ENCODE assay signal across 11 mouse cellular contexts in genomic region chr5:61546632-61547492, GRCm38 (mm10).
DNase-seq lines count a peak whose midpoint lies in the region; ATAC-seq and TF ChIP-seq lines count a peak whose summit lies in the region.
"Had no signal": no experiment of that assay in that cellular context is flagged by ENCODE, and none has a peak within 500 bp of the region (broad histone marks: within the 10 kb centered on the region; RNA-seq: fewer than 3 reads in every experiment).

No protein-coding gene starts in this region.

- no peaks in the 10 kb centered on the region for H3K9me3 ChIP-seq in midbrain, embryonic 15.5 days
- no peaks in the 10 kb centered on the region for H3K9me3 ChIP-seq in midbrain, embryonic 16.5 days (replicated peaks; ENCODE audit: control insufficient read depth, low read length, poor library complexity, severe bottlenecking)
- H3K9me3 ChIP-seq in hindbrain, postnatal 0 days (ENCODE audit: low read length) = no peaks in the 10 kb centered on the region
- no peaks in the 10 kb centered on the region for H3K9me3 ChIP-seq in liver, embryonic 11.5 days (ENCODE audit: control insufficient read depth, low read length)
- H3K9me3 ChIP-seq: limb, embryonic 13.5 days had no signal

- H3K4me1 ChIP-seq in midbrain, embryonic 15.5 days = no peaks in the 10 kb centered on the region; the same call in 1 of the 2 replicates
- no peaks in the 10 kb centered on the region; the same call in 1 of the 2 replicates for H3K4me1 ChIP-seq in midbrain, embryonic 16.5 days (ENCODE audit: control insufficient read depth, insufficient read depth, low read length)
- H3K4me1 ChIP-seq in hindbrain, postnatal 0 days (ENCODE audit: insufficient read depth, low read length) = no peaks in the 10 kb centered on the region
- H3K4me1 ChIP-seq in liver, embryonic 11.5 days (replicated peaks; ENCODE audit: control insufficient read depth, insufficient read depth, low read length) = no peaks in the 10 kb centered on the region
- H3K4me1 ChIP-seq: limb, embryonic 13.5 days had no signal

- no peaks in the 10 kb centered on the region for H3K27me3 ChIP-seq in midbrain, embryonic 15.5 days (replicated peaks)
- no peaks in the 10 kb centered on the region for H3K27me3 ChIP-seq in midbrain, embryonic 16.5 days (ENCODE audit: control insufficient read depth, insufficient read depth, low read depth, low read length)
- no peaks in the 10 kb centered on the region for H3K27me3 ChIP-seq in hindbrain, postnatal 0 days (ENCODE audit: insufficient read depth, low read length)
- H3K27me3 ChIP-seq in liver, embryonic 11.5 days (replicated peaks; ENCODE audit: control insufficient read depth, insufficient read depth, low read length) = no peaks in the 10 kb centered on the region
- H3K27me3 ChIP-seq: limb, embryonic 13.5 days had no signal

- 65% methylated on average over 5 of the region's 5 CpGs for WGBS in midbrain, embryonic 15.5 days
- 53% methylated on average over 5 of the region's 5 CpGs for WGBS in midbrain, embryonic 16.5 days
- WGBS in hindbrain, postnatal 0 days = 43% methylated on average over 5 of the region's 5 CpGs
- WGBS in liver, embryonic 11.5 days = 70% methylated on average over 5 of the region's 5 CpGs

- no peaks in the 10 kb centered on the region for H3K36me3 ChIP-seq in midbrain, embryonic 15.5 days (replicated peaks)
- H3K36me3 ChIP-seq in midbrain, embryonic 16.5 days (ENCODE audit: control insufficient read depth, insufficient read depth, low read length) = no peaks in the 10 kb centered on the region
- no peaks in the 10 kb centered on the region for H3K36me3 ChIP-seq in hindbrain, postnatal 0 days (ENCODE audit: insufficient read depth, low read length)
- H3K36me3 ChIP-seq in liver, embryonic 11.5 days (ENCODE audit: control insufficient read depth, insufficient read depth, low read length) = no peaks in the 10 kb centered on the region
- H3K36me3 ChIP-seq: limb, embryonic 13.5 days had no signal

- H3K27ac ChIP-seq in midbrain, embryonic 15.5 days = no peak overlapping the region
- H3K27ac ChIP-seq in midbrain, embryonic 16.5 days (ENCODE audit: low read length) = no peak overlapping the region
- H3K27ac ChIP-seq in hindbrain, postnatal 0 days = no peak overlapping the region
- no peak overlapping the region for H3K27ac ChIP-seq in liver, embryonic 11.5 days (ENCODE audit: low read depth, low read length)
- H3K27ac ChIP-seq: limb, embryonic 13.5 days; stomach, postnatal 0 days had no signal

- no peak overlapping the region for H3K4me3 ChIP-seq in midbrain, embryonic 15.5 days
- no peak overlapping the region for H3K4me3 ChIP-seq in midbrain, embryonic 16.5 days (ENCODE audit: low read depth, low read length)
- no peak overlapping the region for H3K4me3 ChIP-seq in hindbrain, postnatal 0 days (ENCODE audit: low read length)
- H3K4me3 ChIP-seq in liver, embryonic 11.5 days (ENCODE audit: low read depth, low read length) = no peak overlapping the region
- H3K4me3 ChIP-seq: limb, embryonic 13.5 days had no signal

- H3K4me2 ChIP-seq in midbrain, embryonic 15.5 days = no peak overlapping the region
- H3K4me2 ChIP-seq in midbrain, embryonic 16.5 days (ENCODE audit: low read length) = no peak overlapping the region
- no peak overlapping the region for H3K4me2 ChIP-seq in hindbrain, postnatal 0 days (ENCODE audit: low read depth, low read length)
- no peak overlapping the region for H3K4me2 ChIP-seq in liver, embryonic 11.5 days
- H3K4me2 ChIP-seq: limb, embryonic 13.5 days; lung, embryonic 14.5 days had no signal

- peak; percentile 63; the same call in 1 of the 2 replicates for ATAC-seq in midbrain, embryonic 15.5 days (replicated peaks)
- no peak for ATAC-seq in midbrain, embryonic 16.5 days
- 0 out of 2 replicates have a peak, but pooled peaks have one; percentile 61 for ATAC-seq in hindbrain, postnatal 0 days
- ATAC-seq in liver, embryonic 11.5 days (replicated peaks; ENCODE audit: low FRiP score) = no peak

- H3K9ac ChIP-seq in midbrain, embryonic 15.5 days = no peak overlapping the region
- H3K9ac ChIP-seq in midbrain, embryonic 16.5 days (ENCODE audit: low read depth, low read length) = no peak overlapping the region
- no peak overlapping the region for H3K9ac ChIP-seq in hindbrain, postnatal 0 days (replicated peaks; ENCODE audit: low read length)
- no peak overlapping the region for H3K9ac ChIP-seq in liver, embryonic 11.5 days (ENCODE audit: low read depth, low read length)
- H3K9ac ChIP-seq: limb, embryonic 13.5 days; lung, embryonic 14.5 days had no signal

- peak; percentile 12 to 15 for DNase-seq in frontal cortex, postnatal 36 days (ENCODE audit: low spot score in 2 of 2)
- DNase-seq in frontal cortex, postnatal 25 days (ENCODE audit: low spot score in 2 of 2) = no peak
- peak; percentile 34 for DNase-seq in hindbrain, postnatal 0 days (ENCODE audit: low spot score)
- DNase-seq in liver, embryonic 11.5 days (ENCODE audit: low spot score) = no peak
- no peak for DNase-seq in adrenal gland, adult (ENCODE audit: inconsistent age in 2 of 2, low spot score in 1 of 2)
- DNase-seq: adrenal gland, adult 2 months; lung, embryonic 14.5 days had no signal

- no peak for TF ChIP-seq CTCF in hindbrain, postnatal 0 days (IDR thresholded peaks at IDR 0.05; ENCODE audit: low read depth)

Comparison
In these comparisons a context has a peak if more than half of its experiments do, and no peak if none do; other contexts are left out.
1. DNase-seq: peak in frontal cortex, postnatal 36 days (2 of 2) and hindbrain, postnatal 0 days (single experiment); none in frontal cortex, postnatal 25 days (0 of 2), liver, embryonic 11.5 days (single experiment) and adrenal gland, adult (0 of 2).
2. ATAC-seq: peak in midbrain, embryonic 15.5 days (single experiment) and hindbrain, postnatal 0 days (single experiment); none in midbrain, embryonic 16.5 days (single experiment) and liver, embryonic 11.5 days (single experiment).